Mouse (Mus musculus): ENCODE results near the gene Trmt10a.
"Not testable (repeated sequence)": the region's sequence is repeated elsewhere in the genome, so short reads cannot be mapped to it uniquely, and the experiment has no call there.

Trmt10a gene

GRCm38 (mm10) chr3:138138146-138138545 lies 5.1 kb upstream of the Trmt10a start:
- not testable (repeated sequence) for DNase-seq

GRCm38 (mm10) chr3:138139663-138140062 lies 3.6 kb upstream of the Trmt10a start:
- DNase-seq, result no peak

GRCm38 (mm10) chr3:138142052-138142732 lies 1.1 kb upstream of the Trmt10a start:
- DNase-seq, result no peak

GRCm38 (mm10) chr3:138142733-138143314 lies 424 bp upstream of the Trmt10a start:
- no peak for DNase-seq

- DNase-seq, result no peak
Observed at GRCm38 (mm10) chr3:138144060-138144641, 903 bp downstream of the Trmt10a start.

- DNase-seq, result peak; percentile 66
Observed at GRCm38 (mm10) chr3:138144642-138145171, 1.5 kb downstream of the Trmt10a start, which contains the start of gene Mttp. Gene Mttp, minus strand, starts transcription at chr3:138144968.

GRCm38 (mm10) chr3:138148811-138149210 lies 5.6 kb downstream of the Trmt10a start:
- DNase-seq, result no peak

- no peak for DNase-seq
Observed at GRCm38 (mm10) chr3:138155062-138155461, 11.8 kb downstream of the Trmt10a start.

GRCm38 (mm10) chr3:138156651-138157050 lies 13.4 kb downstream of the Trmt10a start:
- DNase-seq, result no peak

GRCm38 (mm10) chr3:138161623-138162022 lies 18.4 kb downstream of the Trmt10a start:
- DNase-seq, result no peak

- no peak for DNase-seq
Observed at GRCm38 (mm10) chr3:138162553-138163183, 19.4 kb downstream of the Trmt10a start.

GRCm38 (mm10) chr3:138173291-138173690 lies 30.0 kb downstream of the Trmt10a start:
- DNase-seq, result no peak

GRCm38 (mm10) chr3:138175551-138175950 lies 32.3 kb downstream of the Trmt10a start:
- no peak for DNase-seq

GRCm38 (mm10) chr3:138182019-138182418 lies 38.8 kb downstream of the Trmt10a start:
- no peak for DNase-seq

- DNase-seq, result no peak
Observed at GRCm38 (mm10) chr3:138183371-138183770, 40.1 kb downstream of the Trmt10a start.

- DNase-seq, result no peak
Observed at GRCm38 (mm10) chr3:138185290-138185689, 42.0 kb downstream of the Trmt10a start.

GRCm38 (mm10) chr3:138185995-138186930 lies 43.0 kb downstream of the Trmt10a start:
- no peak for DNase-seq

GRCm38 (mm10) chr3:138192260-138192659 lies 49.0 kb downstream of the Trmt10a start:
- no peak for DNase-seq

GRCm38 (mm10) chr3:138193683-138194302 lies 50.5 kb downstream of the Trmt10a start, which contains the start of gene 4930579F01Rik:
Gene 4930579F01Rik, minus strand, starts transcription at chr3:138193825.
- DNase-seq, result no peak

GRCm38 (mm10) chr3:138197093-138197492 lies 53.8 kb downstream of the Trmt10a start:
- no peak for DNase-seq

GRCm38 (mm10) chr3:138197556-138197955 lies 54.3 kb downstream of the Trmt10a start:
- no peak for DNase-seq
